Mouse (Mus musculus) spleen, postnatal 14 days (tissue): ENCODE measurements around the gene Taf6l.
A peak's percentile ranks its signal among the peaks of the same experiment; 100 is the strongest.

Experiments
- DNase-seq, 2 experiments: peaks; one replicate each; pipeline ENCODE4 v3.0.0; 2021 to 2022; ENCODE audit warnings: low spot score in 2 of 2

Gene Taf6l

GRCm38 (mm10) chr19:8790171-8790570 is 4.0 kb upstream of the Taf6l start:
- no peak for DNase-seq

- no peak for DNase-seq
Measured at GRCm38 (mm10) chr19:8789171-8789570, 3.0 kb upstream of the Taf6l start.

GRCm38 (mm10) chr19:8788521-8788920 is 2.3 kb upstream of the Taf6l start:
- DNase-seq, result no peak

GRCm38 (mm10) chr19:8774951-8775421 is 11.2 kb downstream of the Taf6l start:
- peak in 1 of 2 experiments; percentile 26 for DNase-seq

GRCm38 (mm10) chr19:8774086-8774835 is 12.0 kb downstream of the Taf6l start, which contains the start of gene Tmem179b:
TSS of gene Tmem179b (minus strand) at chr19:8774467.
- peak; percentile 95 to 98 for DNase-seq

GRCm38 (mm10) chr19:8773409-8773808 is 12.8 kb downstream of the Taf6l start:
- DNase-seq, result no peak

- DNase-seq, result no peak
Measured at GRCm38 (mm10) chr19:8772996-8773395, 13.2 kb downstream of the Taf6l start.

GRCm38 (mm10) chr19:8770567-8771270 is 15.5 kb downstream of the Taf6l start, which contains the start of gene Tmem223:
TSS of gene Tmem223 (plus strand) at chr19:8770996.
- peak; percentile 60 to 76 for DNase-seq

- DNase-seq, result no peak
Measured at GRCm38 (mm10) chr19:8765562-8765961, 20.7 kb downstream of the Taf6l start.

GRCm38 (mm10) chr19:8763276-8763675 is 22.9 kb downstream of the Taf6l start:
- no peak for DNase-seq

- no peak for DNase-seq
Measured at GRCm38 (mm10) chr19:8760757-8761156, 25.5 kb downstream of the Taf6l start.

GRCm38 (mm10) chr19:8758899-8759298 is 27.3 kb downstream of the Taf6l start:
- no peak for DNase-seq

- no peak for DNase-seq
Measured at GRCm38 (mm10) chr19:8757471-8757998, 28.7 kb downstream of the Taf6l start.

GRCm38 (mm10) chr19:8756635-8757387 is 29.4 kb downstream of the Taf6l start, which contains the start of gene Nxf1:
TSS of gene Nxf1 (plus strand) at chr19:8757073.
- peak; percentile 89 to 94 for DNase-seq

GRCm38 (mm10) chr19:8755652-8756051 is 30.6 kb downstream of the Taf6l start:
- DNase-seq, result no peak

- DNase-seq, result no peak
Measured at GRCm38 (mm10) chr19:8747368-8747767, 38.8 kb downstream of the Taf6l start.

GRCm38 (mm10) chr19:8745382-8745781 is 40.8 kb downstream of the Taf6l start:
- no peak for DNase-seq

GRCm38 (mm10) chr19:8742176-8742575 is 44.0 kb downstream of the Taf6l start:
- no peak for DNase-seq

GRCm38 (mm10) chr19:8741243-8741869 is 44.9 kb downstream of the Taf6l start, which contains the start of gene Stx5a:
TSS of gene Stx5a (plus strand) at chr19:8741413.
- peak; percentile 85 to 90 for DNase-seq

- DNase-seq, result no peak
Measured at GRCm38 (mm10) chr19:8740603-8741002, 45.6 kb downstream of the Taf6l start, which contains the start of gene 1700092M07Rik. TSS of gene 1700092M07Rik (plus strand) at chr19:8740718.

- DNase-seq, result no peak
Measured at GRCm38 (mm10) chr19:8739646-8740045, 46.6 kb downstream of the Taf6l start.
